Mouse (Mus musculus): ENCODE measurements around the gene Cbx5.

The Cbx5 gene

GRCm38 (mm10) chr15:103214971-103215907 lies 24.4 kb downstream of the Cbx5 start:
- DNase-seq (ENCODE audit: low spot score in 2 of 2) = peak; percentile 84 to 86

- DNase-seq (ENCODE audit: low spot score in 2 of 2) = peak in 1 of 2 experiments; percentile 19
Measured at GRCm38 (mm10) chr15:103214149-103214548, 25.5 kb downstream of the Cbx5 start.

- no peak for DNase-seq (ENCODE audit: low spot score in 2 of 2)
Measured at GRCm38 (mm10) chr15:103205156-103205555, 34.5 kb downstream of the Cbx5 start.

GRCm38 (mm10) chr15:103202088-103202793 lies 37.4 kb downstream of the Cbx5 start:
- peak; percentile 81 for DNase-seq (ENCODE audit: low spot score in 2 of 2)

- DNase-seq (ENCODE audit: low spot score in 2 of 2) = no peak
Measured at GRCm38 (mm10) chr15:103197785-103198184, 41.8 kb downstream of the Cbx5 start.

GRCm38 (mm10) chr15:103196835-103197234 lies 42.8 kb downstream of the Cbx5 start:
- DNase-seq (ENCODE audit: low spot score in 2 of 2) = no peak

- DNase-seq (ENCODE audit: low spot score in 2 of 2) = peak in 1 of 2 experiments; percentile 38
Measured at GRCm38 (mm10) chr15:103193606-103194005, 46.0 kb downstream of the Cbx5 start.

GRCm38 (mm10) chr15:103190531-103191462 lies 48.8 kb downstream of the Cbx5 start:
- DNase-seq (ENCODE audit: low spot score in 2 of 2) = no peak

GRCm38 (mm10) chr15:103190083-103190482 lies 49.5 kb downstream of the Cbx5 start:
- no peak for DNase-seq (ENCODE audit: low spot score in 2 of 2)

GRCm38 (mm10) chr15:103187803-103188202 lies 51.8 kb downstream of the Cbx5 start:
- DNase-seq (ENCODE audit: low spot score in 2 of 2) = no peak

GRCm38 (mm10) chr15:103185462-103186198 lies 54.0 kb downstream of the Cbx5 start:
- peak in 1 of 2 experiments; percentile 28 for DNase-seq (ENCODE audit: low spot score in 2 of 2)

GRCm38 (mm10) chr15:103183651-103184610 lies 55.7 kb downstream of the Cbx5 start:
- no peak for DNase-seq (ENCODE audit: low spot score in 2 of 2)

- peak in 1 of 2 experiments; percentile 20 for DNase-seq (ENCODE audit: low spot score in 2 of 2)
Measured at GRCm38 (mm10) chr15:103183135-103183534, 56.5 kb downstream of the Cbx5 start.

GRCm38 (mm10) chr15:103182166-103182790 lies 57.3 kb downstream of the Cbx5 start:
- peak; percentile 59 to 65 for DNase-seq (ENCODE audit: low spot score in 2 of 2)

- no peak for DNase-seq (ENCODE audit: low spot score in 2 of 2)
Measured at GRCm38 (mm10) chr15:103180406-103180805, 59.2 kb downstream of the Cbx5 start.

- no peak for DNase-seq (ENCODE audit: low spot score in 2 of 2)
Measured at GRCm38 (mm10) chr15:103178767-103179166, 60.8 kb downstream of the Cbx5 start.

- no peak for DNase-seq (ENCODE audit: low spot score in 2 of 2)
Measured at GRCm38 (mm10) chr15:103178137-103178536, 61.5 kb downstream of the Cbx5 start.

GRCm38 (mm10) chr15:103177611-103178041 lies 62.0 kb downstream of the Cbx5 start:
- no peak for DNase-seq (ENCODE audit: low spot score in 2 of 2)

GRCm38 (mm10) chr15:103176874-103177421 lies 62.7 kb downstream of the Cbx5 start:
- peak; percentile 70 to 83 for DNase-seq (ENCODE audit: low spot score in 2 of 2)

Measured in heart, adult 9 months (tissue).